Mouse (Mus musculus) midbrain, embryonic 16.5 days (tissue): ENCODE measurements around the gene Cisd1. TPM values are rescaled to one million over a fixed set of nuclear protein-coding genes. Genes with fewer than 3 reads are reported as not detected.

ENCODE experiments used
- ATAC-seq: fragments of 200-750 bp; cut with Nextera tagmentation; 2 replicates; pipeline ENCODE4 v1.8.0; 2017; ENCODE audit warnings: moderate TSS enrichment
- H3K27ac ChIP-seq: fragments of 300-500 bp; sonication (generic); 2 replicates; pipeline ENCODE4 v1.5.1; 2014; ENCODE audit warnings: mild to moderate bottlenecking, low read length, mixed read lengths
- H3K27me3 ChIP-seq: fragments of 300-500 bp; sonication (generic); 2 replicates; pipeline ENCODE4 v1.6.1; 2014; ENCODE audit warnings: low read depth, low read length, mixed read lengths; ENCODE audit not compliant: control insufficient read depth, insufficient read depth
- H3K36me3 ChIP-seq: fragments of 300-500 bp; sonication (generic); 2 replicates; pipeline ENCODE4 v1.6.1; 2014; ENCODE audit warnings: mild to moderate bottlenecking, low read length, moderate library complexity, mixed read lengths; ENCODE audit not compliant: control insufficient read depth, insufficient read depth
- H3K4me1 ChIP-seq: fragments of 300-500 bp; sonication (generic); 2 replicates; pipeline ENCODE4 v1.6.1; 2014; ENCODE audit warnings: mild to moderate bottlenecking, low read length, mixed read lengths; ENCODE audit not compliant: control insufficient read depth, insufficient read depth
- H3K4me2 ChIP-seq: fragments of 300-500 bp; sonication (generic); 2 replicates; pipeline ENCODE4 v1.6.1; 2014; ENCODE audit warnings: mild to moderate bottlenecking, low read length, mixed read lengths
- H3K4me3 ChIP-seq: fragments of 300-500 bp; sonication (generic); 2 replicates; pipeline ENCODE4 v1.5.1; 2014; ENCODE audit warnings: low read depth, mild to moderate bottlenecking, low read length, moderate library complexity, mixed read lengths
- H3K9ac ChIP-seq: fragments of 300-500 bp; sonication (generic); 2 replicates; pipeline ENCODE4 v1.6.1; 2014; ENCODE audit warnings: low read depth, low read length, mixed read lengths
- H3K9me3 ChIP-seq: fragments of 300-500 bp; sonication (generic); replicated peaks from 2 replicates; pipeline ENCODE4 v1.6.1; 2014; ENCODE audit warnings: mild to moderate bottlenecking, low read length, mixed read lengths; ENCODE audit not compliant: control insufficient read depth, poor library complexity, severe bottlenecking
- WGBS: fragments of 180-500 bp; shearing (Covaris S2); extraction: QIAGEN DNeasy Blood & Tissue Kit; methylation state at CpG from one replicate; pipeline ENCODE4 v1.1.7; 2014; 5-methylcytosine and 5-hydroxymethylcytosine counted together
- polyA plus RNA-seq: library from polyadenylated mRNA; unstranded; fragments of >200 nt; fragmentation: Nextera tagmentation; extraction: Ambion mirVana; gene quantifications from 2 replicates; pipeline ENCODE4 v1.2.1, GENCODE M21; 2015

Gene Cisd1
- polyA plus RNA-seq, 1 experiment from 2014 or later, result 325 TPM

- Histone ChIP-seq H3K4me2 (no peak overlapping the region), H3K27me3 (no peaks in the 10 kb centered on the region), H3K4me3 (no peak overlapping the region), H3K36me3 (no peaks in the 10 kb centered on the region), H3K4me1 (no peaks in the 10 kb centered on the region), H3K9me3 (no peaks in the 10 kb centered on the region), H3K9ac (no peak overlapping the region), H3K27ac (no peak overlapping the region)
- ATAC-seq, result no peak
- WGBS, result 24% methylated on average over 5 of the region's 5 CpGs
Observed at GRCm38 (mm10) chr10:71302490-71302889, 42.3 kb downstream of the Cisd1 start.

- no peak overlapping the region for H3K9ac ChIP-seq
- H3K4me1 ChIP-seq, result no peaks in the 10 kb centered on the region
Observed at GRCm38 (mm10) chr10:71300161-71300560, 44.6 kb downstream of the Cisd1 start.

DNA sequence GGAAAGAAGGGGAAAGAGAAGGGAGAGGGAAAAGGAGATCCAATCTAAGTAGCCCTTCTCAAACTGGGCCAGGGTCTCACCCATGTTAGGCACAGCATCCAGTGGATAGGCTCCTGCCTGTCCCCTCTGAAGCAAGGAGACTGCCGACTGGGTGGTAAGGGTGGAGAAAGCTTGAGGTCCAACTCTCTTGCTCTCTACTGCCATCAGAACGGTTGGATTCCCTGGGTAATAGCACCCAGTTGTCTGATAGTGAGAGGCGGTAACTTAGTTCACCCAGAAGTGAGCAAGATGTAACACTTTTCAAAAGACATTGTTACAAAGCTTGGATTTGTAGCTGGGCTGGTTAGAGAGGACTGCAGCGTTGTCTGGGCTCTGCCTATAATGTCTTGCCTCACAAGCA lies 51.5 kb downstream of the Cisd1 start:
- no peak for ATAC-seq
- no peaks in the 10 kb centered on the region for H3K27me3 ChIP-seq
- H3K9me3 ChIP-seq, result no peaks in the 10 kb centered on the region
- H3K4me3 ChIP-seq, result no peak overlapping the region
- no peak overlapping the region for H3K4me2 ChIP-seq
- H3K4me1 ChIP-seq, result peaks cover 4% of the 10 kb centered on the region
- 62% methylated on average over 4 of the region's 4 CpGs for WGBS
- H3K27ac ChIP-seq, result no peak overlapping the region
- H3K9ac ChIP-seq, result no peak overlapping the region
- H3K36me3 ChIP-seq, result no peaks in the 10 kb centered on the region

More at GRCm38 (mm10) chr10:71300161-71300560, 44.6 kb downstream of the Cisd1 start:
- Histone ChIP-seq H3K27ac (no peak overlapping the region), H3K27me3 (no peaks in the 10 kb centered on the region), H3K4me2 (no peak overlapping the region), H3K4me3 (no peak overlapping the region), H3K36me3 (no peaks in the 10 kb centered on the region), H3K9me3 (no peaks in the 10 kb centered on the region)
- no peak for ATAC-seq
- WGBS, result 83% methylated on average over 16 of the region's 16 CpGs

DNA sequence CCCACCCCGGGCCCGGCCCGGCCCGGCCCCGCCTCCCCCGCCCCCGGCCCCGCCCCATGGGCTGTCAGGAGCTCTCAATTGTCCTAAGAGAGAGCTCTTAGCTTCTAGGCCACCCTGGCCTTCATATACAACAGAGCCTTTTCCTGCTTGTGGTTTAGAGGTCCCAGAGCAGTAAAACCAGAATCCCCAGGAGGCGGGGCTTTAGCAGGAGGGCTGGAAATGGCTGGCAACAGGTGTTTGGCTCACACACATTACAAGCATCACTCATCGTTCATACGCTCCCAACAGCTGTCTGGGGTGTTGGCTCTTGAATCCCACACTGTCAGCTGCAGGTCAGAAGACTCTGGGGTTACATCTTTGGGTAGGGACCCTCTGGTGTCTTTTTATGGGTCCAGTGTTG lies 52.5 kb downstream of the Cisd1 start:
- WGBS, result 23% methylated on average over 6 of the region's 11 CpGs
- Histone ChIP-seq H3K9ac (no peak overlapping the region), H3K9me3 (no peaks in the 10 kb centered on the region), H3K36me3 (no peaks in the 10 kb centered on the region), H3K4me1 (peaks cover 4% of the 10 kb centered on the region), H3K4me2 (no peak overlapping the region), H3K27ac (no peak overlapping the region), H3K4me3 (no peak overlapping the region), H3K27me3 (no peaks in the 10 kb centered on the region)
- no peak for ATAC-seq

GRCm38 (mm10) chr10:71291801-71292200 lies 53.0 kb downstream of the Cisd1 start:
- ATAC-seq, result no peak
- H3K36me3 ChIP-seq, result no peaks in the 10 kb centered on the region
- no peak overlapping the region for H3K4me2 ChIP-seq
- H3K4me1 ChIP-seq, result peaks cover 4% of the 10 kb centered on the region
- 23% methylated on average over 4 of the region's 4 CpGs for WGBS
- H3K27ac ChIP-seq, result no peak overlapping the region
- H3K4me3 ChIP-seq, result no peak overlapping the region
- no peak overlapping the region for H3K9ac ChIP-seq
- H3K9me3 ChIP-seq, result no peaks in the 10 kb centered on the region
- H3K27me3 ChIP-seq, result no peaks in the 10 kb centered on the region

DNA sequence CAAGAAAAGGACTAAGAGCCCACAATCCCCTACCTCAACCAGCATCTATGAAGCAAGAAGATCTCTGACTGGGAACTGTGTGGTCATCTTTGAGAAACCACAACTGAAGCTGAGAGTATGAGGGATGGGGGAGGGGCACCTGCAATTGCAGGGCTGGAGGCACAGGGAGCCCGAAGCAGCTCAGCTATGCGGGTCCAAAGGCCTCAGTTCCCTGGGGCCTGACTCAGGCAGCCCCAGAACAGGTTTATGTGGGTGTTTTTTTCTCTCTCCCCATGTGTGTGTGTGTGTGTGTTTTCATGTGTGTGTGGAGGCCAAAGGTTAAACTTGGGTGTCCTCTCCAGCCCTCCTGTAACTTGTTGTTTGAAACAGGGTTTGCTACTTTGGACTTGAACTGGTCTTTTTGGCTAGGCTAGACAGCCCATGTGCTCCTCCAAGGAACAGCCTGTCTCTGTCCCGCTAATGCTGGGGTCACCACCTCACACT lies 53.5 kb downstream of the Cisd1 start:
- H3K27ac ChIP-seq, result no peak overlapping the region
- WGBS, result 23% methylated on average over 3 of the region's 3 CpGs

GRCm38 (mm10) chr10:71285126-71285580 lies 59.6 kb downstream of the Cisd1 start, which contains the start of gene Ube2d1:
TSS of gene Ube2d1 (minus strand) at chr10:71285262.
- peak within 1 kb of the TSS; percentile 60 for H3K4me2 ChIP-seq
- peak within 1 kb of the TSS; percentile 91 for H3K27ac ChIP-seq
- peak; percentile 96 for ATAC-seq
- peak within 1 kb of the TSS; percentile 93 for H3K4me3 ChIP-seq
- H3K36me3 ChIP-seq, result no peaks in the 10 kb centered on the region
- H3K9ac ChIP-seq, result peak within 1 kb of the TSS; percentile 99
- WGBS, result under 1% methylated on average over 49 of the region's 50 CpGs
- H3K9me3 ChIP-seq, result no peaks in the 10 kb centered on the region
- no peaks in the 10 kb centered on the region for H3K27me3 ChIP-seq
- H3K4me1 ChIP-seq, result peaks cover 28% of the 10 kb centered on the region

More for the DNA sequence above, 53.5 kb downstream of the Cisd1 start:
- Histone ChIP-seq H3K4me3 (no peak overlapping the region), H3K9me3 (no peaks in the 10 kb centered on the region), H3K9ac (no peak overlapping the region), H3K36me3 (no peaks in the 10 kb centered on the region), H3K4me1 (peaks cover 4% of the 10 kb centered on the region), H3K27me3 (no peaks in the 10 kb centered on the region), H3K4me2 (no peak overlapping the region)
- ATAC-seq, result no peak

DNA sequence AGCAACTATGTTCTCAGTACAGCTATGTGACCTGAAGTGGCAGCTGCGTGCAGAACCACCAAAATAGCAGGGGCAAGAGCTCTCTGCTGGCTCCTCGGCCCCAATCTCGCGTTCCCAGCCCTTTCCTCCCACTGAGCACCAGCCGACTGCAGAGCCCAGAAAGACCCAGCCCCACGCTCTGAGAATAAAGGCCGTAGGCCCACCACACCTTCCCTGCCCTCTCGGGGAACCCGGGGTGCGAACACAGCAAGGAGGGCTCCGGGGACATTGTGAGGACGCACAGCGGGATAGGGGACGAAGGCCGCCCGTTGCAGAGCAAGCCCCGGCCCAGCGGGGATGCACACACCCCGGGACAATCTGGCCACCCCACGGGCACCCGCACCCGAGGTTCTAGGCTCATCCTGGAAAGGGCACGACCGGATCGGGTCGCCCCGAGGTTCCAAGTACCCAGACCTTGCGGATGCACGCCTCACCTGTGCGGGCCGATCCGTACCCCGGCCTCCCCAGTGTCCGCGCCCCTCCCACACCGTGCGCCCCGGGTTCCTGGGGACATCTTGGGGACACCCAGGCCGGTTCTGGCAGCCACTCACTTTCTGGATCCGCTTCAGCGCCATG lies 60.1 kb downstream of the Cisd1 start:
- H3K27ac ChIP-seq, result peak overlapping the region; percentile 91
- no peaks in the 10 kb centered on the region for H3K27me3 ChIP-seq
- ATAC-seq, result peak; percentile 87
- 0% methylated on average over 40 of the region's 41 CpGs for WGBS
- H3K9me3 ChIP-seq, result no peaks in the 10 kb centered on the region
- peak overlapping the region; percentile 93 for H3K4me3 ChIP-seq
- no peaks in the 10 kb centered on the region for H3K36me3 ChIP-seq
- peak overlapping the region; percentile 99 for H3K9ac ChIP-seq
- peaks cover 28% of the 10 kb centered on the region for H3K4me1 ChIP-seq
- H3K4me2 ChIP-seq, result peak overlapping the region; percentile 60

DNA sequence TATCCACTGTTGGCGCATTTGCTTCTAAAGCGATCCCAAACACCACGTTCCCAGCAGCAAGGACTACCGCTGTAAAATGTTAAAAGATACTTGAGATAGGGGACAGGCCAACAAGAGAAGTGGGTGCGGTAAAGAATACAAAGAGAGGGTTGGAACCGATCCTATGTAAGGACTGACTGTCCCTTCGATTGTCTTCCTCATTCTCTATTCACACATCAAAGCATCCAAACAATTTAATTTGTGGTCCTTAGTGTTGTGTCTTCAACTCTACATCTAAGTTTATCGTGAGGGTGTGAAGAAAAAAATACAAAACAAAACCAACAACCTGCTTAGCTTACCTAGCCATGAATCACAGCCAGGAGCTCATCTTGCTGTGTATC lies 60.6 kb downstream of the Cisd1 start:
- Histone ChIP-seq H3K36me3 (no peaks in the 10 kb centered on the region), H3K4me2 (peak overlapping the region; percentile 60), H3K9ac (peak overlapping the region; percentile 99), H3K27me3 (no peaks in the 10 kb centered on the region), H3K4me3 (peak overlapping the region; percentile 93), H3K27ac (peak overlapping the region; percentile 91), H3K4me1 (peaks cover 28% of the 10 kb centered on the region), H3K9me3 (no peaks in the 10 kb centered on the region)
- ATAC-seq, result no peak
- 4% methylated on average over 8 of the region's 8 CpGs for WGBS
